Mouse (Mus musculus) kidney, postnatal 10 days (tissue): ENCODE results near the gene Actrt3.

ENCODE experiments used
- DNase-seq: peaks from one replicate; pipeline ENCODE4 v3.0.0; 2021; ENCODE audit warnings: mixed read lengths

The Actrt3 gene

DNA sequence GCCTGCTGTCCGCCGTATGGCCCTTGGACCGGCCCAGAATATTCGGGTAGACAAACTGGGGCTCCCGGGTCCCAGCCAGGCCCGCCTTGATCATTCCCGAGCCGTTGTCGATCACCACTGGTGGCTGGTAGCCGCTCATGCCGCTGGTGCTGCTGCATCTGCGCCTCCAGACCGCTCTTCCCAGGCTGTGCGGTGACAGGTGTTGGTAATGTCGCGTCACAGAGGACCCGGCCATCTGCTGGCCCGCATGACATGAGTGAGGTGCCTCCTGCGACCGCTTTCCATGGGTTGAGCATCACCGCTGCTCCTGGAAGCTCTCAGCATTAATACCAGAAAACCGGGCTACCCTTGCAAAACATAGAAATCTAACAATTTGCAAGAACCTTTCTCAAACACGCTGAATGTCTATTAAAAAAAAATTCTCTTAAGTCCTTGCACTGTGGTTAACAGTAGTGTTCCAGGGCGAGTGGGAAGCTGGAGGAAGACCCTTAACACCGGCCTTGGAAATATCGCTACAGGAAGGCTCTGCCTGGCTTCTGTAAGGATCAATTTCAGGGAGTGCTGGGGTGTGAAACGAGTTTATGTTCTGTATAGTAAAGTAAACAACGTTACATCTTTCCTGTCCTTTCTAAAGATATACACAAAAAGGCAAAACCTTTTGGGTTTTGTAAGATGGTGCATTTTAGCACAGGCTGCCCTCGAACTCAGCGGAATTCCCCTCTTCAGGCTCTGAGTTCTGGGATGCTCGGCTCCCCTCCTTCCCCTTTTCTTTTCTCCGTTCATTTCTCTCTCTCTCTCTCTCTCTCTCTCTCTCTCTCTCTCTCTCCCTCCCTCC lies at the start of gene Actrt3:
Gene Actrt3 (minus strand): TSS at position 229 of the 835 bp plus-strand sequence.
- DNase-seq = peak; percentile 45

DNA sequence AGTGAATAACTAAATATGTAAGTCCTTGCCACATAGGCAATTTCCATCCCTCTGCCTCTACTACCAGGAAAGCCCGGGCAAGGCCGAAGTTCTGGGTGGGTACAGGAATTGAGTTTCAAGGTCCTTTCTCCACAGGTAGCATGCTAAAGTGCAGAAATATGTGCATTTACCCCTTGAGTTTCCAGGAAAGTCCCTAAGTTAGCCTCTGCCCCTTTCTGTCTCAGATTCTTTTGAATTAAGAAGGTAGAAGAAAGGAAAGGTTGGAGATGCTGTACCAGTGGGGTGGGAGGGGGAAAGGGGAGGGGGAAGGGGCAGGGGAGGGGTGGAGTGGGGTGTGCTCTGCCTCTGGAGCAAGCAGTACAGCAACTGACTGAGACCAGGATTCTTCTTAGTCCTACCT lies 48.7 kb upstream of the Actrt3 start:
- no peak for DNase-seq

DNA sequence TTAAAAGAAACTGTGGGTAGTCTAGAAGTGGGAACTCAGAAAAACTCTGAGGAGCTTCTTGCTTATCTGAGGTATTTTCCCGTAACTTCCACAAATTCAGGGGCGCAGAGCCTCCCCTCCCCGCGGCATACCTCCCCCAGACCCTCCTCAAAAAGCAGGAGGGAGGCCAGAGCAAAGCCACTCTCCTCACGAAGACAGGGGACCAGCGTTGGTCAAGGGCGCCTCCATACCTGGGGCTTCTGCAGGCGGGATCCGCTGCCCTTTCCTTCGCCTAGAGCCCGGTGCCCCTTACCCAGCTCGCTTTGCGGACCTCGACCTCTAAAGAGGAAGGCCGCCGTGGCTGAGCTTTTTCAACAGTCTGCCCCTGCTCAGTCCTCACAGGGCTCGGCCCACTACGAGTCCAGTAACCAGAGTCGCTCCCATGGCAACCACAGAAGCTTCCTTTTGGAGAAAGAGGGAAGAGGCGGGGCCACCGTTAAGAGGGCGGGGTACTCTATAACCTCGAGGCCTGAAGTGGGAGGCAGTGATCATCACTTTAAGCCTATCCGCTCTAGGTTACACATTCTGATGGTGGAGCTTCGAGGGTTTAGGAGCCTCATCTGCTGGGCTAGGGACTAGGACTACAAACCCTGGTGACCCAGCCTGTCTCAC lies 47.8 kb upstream of the Actrt3 start, which contains the start of gene Lrrc34:
Gene Lrrc34 (minus strand): TSS at position 430 of the 651 bp plus-strand sequence.
- DNase-seq = peak; percentile 81

DNA sequence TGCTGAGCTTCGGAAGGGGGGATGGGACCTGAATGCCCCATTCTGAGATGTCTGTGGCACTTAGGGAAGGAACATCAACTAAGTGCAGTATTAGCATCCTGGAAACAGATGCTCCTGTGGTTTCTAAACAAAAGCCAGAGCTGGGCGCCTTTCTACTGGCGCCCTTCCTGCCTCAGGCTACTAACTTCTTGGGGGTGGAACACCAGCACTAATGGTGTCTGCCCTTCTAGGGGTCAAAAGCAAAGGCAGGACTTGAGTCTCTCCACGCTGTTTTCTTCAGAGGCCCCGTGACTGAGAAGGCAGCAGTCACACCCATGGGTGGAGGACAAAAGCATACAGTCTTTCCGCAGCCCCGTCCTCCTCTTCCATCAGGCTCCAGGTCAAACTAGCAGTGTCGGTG lies 47.0 kb upstream of the Actrt3 start:
- DNase-seq = no peak

DNA sequence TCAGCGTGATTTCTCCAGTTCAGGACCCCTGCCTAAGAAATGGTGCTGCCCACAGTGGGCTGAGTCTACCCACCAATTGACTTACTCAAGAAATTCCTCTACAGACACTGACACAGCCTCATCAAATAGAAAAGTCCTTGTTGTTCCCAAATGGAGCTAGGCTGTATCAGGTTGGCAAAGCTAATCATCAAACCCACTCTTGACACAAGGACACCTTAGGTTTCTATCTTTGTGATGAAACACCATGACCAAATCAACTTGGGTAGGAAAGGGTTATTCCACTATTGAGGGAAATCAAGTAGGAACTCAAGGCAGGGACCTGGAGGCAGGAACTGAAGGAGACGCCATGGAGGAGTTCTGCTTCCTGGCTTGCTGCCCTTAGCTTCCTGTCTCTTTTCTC lies 44.5 kb upstream of the Actrt3 start, which contains the start of gene Lrriq4:
Gene Lrriq4 (plus strand): TSS at position 301 of the 400 bp plus-strand sequence.
- no peak for DNase-seq

DNA sequence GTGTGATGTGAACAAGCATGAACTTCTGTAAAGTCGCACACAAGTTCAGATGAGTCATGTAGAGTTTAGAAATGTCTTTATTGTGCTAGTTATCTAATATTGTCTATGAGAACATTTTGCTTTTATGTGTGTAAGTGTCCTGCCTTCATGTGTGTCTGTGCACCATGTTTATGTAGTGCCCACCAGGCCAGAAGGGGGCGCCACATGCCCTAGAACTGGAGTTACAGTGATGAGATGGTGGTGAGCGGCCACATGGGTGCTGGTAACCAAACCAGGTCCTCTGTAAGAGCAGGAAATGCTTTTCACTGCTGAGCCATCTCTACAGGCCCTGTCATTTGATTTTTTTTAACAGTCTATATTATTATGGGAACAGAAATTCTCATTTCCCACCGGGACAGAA lies 35.9 kb upstream of the Actrt3 start:
- no peak for DNase-seq

DNA sequence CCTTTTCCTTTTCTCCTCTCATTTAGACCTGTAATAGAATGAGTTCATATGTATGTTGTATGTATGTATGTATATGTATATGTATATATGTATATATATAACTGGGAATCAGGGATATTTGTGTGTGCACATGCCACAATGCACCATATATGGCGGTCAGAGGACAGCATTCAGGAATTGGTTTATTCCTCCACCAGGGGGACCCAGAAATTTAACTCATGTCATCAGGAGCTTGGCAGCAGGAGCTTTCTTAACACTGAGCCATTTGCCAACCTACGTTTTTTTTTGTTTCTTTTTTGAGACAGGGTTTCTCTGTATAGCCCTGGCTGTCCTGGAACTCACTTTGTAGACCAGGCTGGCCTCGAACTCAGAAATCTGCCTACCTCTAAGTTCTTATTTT lies 33.9 kb upstream of the Actrt3 start:
- DNase-seq = no peak

DNA sequence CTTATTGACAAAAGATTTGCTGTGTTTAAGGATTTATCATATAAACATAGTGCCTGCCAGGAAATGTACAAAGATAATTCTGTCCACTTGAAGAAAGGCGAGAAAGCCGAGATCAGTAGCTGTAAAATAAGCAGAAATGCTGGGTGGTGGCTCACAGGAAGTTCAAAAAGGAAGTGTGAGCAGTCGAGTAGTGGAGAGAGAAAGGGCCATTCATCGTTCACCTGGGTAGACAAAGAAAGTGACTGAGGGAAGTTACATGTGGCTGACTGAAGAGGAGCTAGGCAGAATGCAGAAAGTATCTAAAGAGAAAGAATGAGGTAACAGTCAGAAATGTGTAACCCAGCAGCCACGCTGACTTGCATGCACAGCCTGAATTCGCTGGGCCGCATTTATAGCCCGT lies 20.4 kb upstream of the Actrt3 start:
- no peak for DNase-seq

DNA sequence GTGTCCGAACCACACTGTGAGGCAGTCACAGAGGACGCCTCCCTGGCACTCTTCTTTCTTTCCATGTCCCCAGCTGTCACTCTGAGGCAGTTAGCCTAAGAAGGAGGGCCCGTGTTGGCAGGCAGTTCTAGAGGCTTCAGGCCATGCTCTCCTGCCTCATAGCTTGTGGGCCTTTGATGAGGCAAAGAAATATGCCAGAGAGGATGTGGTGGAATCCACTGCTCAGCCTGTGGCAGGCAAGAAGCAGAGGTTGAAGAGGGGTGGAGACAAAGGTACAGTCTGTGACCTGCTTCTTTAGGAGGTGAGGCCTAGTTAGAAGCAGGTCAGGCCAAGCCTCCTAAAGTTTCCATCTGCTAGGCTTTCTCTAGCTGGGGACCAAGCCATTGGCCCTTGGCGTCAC lies 11.2 kb upstream of the Actrt3 start:
- no peak for DNase-seq

DNA sequence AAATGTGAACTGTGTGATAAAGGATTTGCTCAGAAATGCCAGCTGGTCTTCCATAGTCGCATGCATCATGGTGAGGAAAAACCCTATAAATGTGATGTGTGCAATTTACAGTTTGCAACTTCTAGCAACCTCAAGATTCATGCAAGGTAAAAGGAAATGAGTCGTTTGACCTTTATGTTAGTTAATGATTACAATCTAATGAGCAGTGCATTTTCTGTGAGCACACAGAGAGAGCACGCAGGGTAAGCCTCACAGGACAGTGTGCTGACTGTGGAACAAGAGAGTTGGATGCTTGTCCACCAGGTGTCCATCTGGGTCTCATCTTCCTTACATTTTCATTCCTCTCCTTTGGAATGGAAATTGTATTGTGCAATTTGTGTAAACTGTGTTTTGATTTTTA lies 9.3 kb upstream of the Actrt3 start:
- DNase-seq = no peak

DNA sequence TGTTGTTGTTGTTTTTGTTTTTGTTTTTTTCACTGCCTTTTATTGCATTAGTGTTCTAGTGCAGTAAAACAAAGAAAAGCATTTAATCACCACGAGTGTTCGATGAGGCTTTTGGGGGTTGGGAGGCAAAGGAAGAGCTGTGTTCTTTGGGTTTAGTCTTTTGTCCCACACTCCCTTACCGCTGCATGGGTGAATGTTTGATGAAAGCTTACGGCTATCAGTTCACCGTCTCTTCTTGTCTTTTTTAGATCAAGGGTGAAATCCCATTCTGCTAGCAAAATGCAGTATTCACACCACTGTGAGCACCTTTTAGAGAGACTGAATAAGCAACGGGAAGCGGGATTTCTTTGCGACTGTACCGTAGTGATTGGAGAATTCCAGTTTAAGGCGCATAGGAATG lies 3.5 kb upstream of the Actrt3 start:
- no peak for DNase-seq

DNA sequence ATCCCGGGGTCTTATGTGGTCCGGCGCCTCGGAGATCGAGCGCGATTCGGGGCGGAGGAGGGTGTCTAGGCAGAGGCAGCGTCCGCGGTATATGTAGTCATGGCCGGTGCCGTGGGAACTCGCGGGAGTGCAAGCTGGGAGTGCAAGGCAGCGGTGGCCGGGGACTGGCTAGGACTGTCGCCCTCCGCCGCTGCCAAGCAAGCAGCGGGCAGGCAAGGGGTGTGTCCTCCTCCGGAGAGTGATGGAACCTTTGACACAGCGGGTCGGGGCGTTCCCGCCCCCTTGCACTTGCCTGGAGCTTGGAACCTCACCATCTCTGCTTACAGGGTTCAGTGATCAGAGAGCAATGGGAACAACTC lies 3.0 kb upstream of the Actrt3 start:
- peak; percentile 81 for DNase-seq

DNA sequence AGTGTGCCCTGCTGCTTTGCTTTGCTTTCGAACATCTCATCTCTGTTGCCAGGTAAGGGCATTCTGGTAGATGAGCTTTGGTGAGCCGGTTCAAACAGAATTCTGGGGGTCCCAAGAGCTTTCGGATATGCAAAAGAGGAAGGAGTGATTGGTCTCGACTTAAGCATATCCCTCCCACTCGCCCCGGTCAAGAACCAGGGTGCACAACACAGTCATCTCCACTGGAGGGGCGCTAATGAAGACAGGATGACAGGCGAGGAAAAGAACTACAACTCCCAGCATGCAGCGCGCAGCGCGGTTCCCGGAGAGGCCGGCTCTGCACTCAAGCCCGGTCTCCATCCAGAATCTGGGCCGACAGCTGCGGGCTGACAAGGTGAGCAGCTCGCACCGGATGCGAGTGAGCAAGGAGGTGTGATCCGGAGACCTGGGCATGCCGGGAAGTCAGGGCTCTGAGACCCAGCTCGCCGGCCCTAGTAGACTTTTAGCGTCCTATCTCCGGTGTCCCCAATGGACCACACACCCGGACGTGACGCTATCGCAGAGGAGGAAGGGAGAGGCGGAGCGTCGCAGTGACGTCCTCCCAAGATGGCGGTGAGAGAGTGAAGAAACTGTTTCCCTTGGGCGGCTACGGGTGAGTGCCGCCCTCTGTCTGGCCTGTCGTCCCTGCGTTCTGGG lies 2.5 kb upstream of the Actrt3 start, which contains the start of gene Mynn:
Gene Mynn (plus strand): TSS at position 1 of the 675 bp plus-strand sequence.
- peak; percentile 98 for DNase-seq

DNA sequence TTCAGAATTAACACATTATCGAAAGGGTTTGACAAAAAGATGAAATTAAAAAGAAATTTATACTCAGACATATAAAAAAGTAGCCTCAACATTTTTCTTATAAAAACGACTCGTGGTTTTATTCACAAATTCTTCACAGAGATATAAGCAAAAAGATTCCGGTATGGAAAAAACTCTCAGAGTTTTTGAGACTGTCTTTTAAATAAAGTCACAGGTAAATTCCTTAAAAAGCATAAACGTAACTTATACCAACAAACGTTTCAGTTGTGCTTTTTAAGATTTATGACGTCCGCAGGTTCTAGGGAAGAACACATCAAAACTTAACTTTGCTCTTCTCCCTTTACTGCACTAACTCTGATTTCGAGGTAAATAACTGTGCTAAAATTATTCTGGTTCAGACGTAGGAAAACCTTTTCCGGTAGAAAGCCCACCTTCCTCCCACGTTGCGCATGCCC lies 1.9 kb upstream of the Actrt3 start:
- no peak for DNase-seq

DNA sequence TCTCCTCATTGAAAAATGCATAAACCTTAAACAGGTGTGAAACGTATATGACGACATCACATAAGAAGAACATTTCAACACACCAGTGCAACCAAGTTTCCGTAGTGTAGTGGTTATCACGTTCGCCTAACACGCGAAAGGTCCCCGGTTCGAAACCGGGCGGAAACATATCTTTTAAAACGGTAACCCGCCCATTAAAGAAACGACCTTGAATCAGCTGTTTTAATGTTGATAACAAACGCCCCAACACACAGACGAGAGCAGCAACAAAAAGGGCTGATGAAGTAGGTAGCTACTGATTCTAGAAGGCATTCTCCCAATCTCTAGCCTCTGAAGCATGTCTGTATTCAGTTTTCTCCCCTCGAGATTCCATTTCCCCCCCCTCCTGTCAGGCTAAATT lies 1.4 kb upstream of the Actrt3 start:
- DNase-seq = peak; percentile 92

DNA sequence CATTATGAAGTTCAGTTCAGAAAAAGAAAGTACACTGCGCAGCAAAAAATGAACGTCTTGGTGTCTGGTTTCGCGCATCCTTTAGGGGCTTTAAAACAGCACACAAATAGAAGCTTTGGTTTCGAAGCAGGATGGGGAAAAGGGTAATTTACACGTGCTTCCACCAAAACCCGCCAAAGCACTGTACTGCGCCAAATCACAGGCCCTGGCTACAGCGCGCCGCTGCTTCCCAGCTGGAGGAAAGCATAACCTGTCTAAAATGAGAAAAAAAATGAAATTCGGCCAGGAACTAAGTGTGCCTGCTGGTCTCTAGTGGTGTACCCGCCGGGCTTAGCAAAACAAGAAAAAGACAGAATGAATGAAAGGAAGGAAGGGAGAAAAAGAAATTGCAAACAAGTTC lies 978 bp upstream of the Actrt3 start:
- DNase-seq = peak; percentile 43

DNA sequence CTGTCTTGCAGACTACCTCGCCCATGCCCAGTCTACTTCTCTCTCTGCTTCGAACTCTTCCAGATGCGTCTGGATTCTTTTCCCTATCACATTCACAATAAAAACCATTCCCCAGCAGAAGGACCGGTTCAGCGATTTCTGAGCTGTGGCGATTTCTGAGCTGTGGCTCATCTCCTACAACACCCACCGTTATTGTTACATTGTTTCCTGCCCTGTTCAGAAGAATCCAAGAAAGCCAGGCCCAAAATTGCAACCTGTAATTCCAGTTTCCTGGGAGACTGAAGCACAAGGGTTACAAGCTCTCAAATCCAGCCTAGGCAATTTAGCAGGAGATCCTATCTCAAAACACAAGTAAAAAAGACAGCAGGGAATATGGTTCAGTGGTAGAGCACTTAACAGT lies 2.5 kb downstream of the Actrt3 start:
- no peak for DNase-seq

DNA sequence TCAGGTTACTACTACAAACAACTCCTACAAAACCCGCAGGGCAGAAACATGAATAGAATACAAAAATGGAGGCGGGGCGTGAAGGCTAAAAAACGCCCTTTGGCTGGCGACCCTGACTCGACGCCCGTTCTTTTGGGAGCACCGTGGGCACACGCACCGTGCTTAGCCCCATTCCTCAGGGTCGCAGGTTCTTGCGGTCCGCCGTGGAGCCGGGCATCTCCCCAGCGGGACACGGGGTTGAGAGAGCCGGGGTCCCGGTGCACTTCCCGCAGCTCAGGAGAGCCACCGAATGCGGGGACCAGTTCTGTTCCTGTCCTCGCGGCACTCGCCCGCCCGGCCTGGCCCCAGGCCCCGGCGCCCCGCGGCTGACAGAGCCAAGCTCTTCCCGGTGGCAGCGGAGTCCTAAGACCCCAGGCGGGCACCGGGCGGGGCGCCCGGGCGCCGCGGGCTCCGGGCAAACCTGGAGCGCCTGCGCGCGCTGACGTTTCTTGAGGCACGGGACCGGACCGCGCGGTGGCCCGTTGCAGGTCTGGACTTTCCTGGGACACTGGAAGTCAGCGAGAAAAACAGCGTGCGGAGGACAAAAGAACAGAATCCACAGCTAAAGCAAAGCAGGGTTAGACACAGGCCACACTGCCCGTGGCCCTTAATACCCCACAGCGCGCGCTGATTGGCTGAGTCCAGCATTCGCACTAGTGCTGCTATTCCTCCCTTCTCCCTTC lies 4.5 kb downstream of the Actrt3 start:
- DNase-seq = peak; percentile 67

DNA sequence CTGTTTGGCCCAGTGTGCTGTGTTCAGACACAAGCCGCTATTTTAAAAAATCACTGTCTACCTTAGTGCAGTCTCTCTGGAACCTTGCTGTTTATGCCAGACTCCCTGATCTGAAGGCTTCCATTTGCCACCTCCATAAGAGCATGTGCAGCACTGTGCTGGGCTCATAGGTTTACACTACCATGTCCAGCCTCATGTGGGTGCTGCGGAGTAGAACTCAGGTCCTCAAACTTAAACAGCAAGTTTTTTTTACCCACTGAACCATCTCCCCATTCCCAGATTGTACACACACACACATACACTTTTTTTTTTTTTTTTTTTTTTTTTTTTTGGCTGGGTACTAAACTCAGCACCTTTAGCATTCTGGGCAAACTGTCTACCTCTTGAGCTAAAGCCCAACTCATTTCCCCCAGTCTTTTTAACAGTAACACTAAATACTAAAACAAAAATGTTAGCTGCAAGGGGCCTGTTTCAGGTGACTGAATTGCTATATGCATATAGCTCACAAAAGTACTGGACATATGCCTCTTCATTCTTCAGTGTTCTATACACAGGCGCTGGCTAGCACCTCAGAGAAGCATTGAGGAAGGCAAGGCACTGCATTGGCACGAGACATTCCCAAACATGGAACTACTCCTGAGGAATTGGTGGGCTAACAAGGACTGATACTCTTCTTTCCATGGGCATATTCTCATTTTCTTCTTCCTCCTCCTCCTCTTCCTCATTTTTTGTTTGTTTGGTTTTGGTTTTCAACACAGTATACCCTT lies 5.8 kb downstream of the Actrt3 start:
- peak; percentile 24 for DNase-seq

DNA sequence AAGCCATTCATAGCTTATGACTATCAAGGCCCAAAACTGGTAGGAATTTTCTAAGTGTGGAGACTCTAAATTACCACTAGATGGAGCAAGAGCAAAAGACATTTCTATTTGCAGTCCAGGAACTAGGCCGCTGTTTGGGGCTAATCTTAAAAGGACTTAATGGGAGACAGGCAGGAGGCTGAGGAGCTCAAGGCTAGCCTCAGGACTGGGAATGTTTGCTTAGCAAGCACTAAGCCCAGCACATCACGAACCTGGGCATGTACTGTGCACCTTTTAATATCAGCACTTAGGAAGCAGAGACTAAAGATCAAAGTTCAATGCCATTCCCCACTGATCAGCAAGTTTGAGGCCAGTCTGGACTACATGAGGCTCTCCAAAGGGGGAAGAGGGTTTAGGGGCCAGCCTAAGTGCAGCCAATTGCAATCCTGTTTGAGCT lies 7.3 kb downstream of the Actrt3 start:
- peak; percentile 44 for DNase-seq

DNA sequence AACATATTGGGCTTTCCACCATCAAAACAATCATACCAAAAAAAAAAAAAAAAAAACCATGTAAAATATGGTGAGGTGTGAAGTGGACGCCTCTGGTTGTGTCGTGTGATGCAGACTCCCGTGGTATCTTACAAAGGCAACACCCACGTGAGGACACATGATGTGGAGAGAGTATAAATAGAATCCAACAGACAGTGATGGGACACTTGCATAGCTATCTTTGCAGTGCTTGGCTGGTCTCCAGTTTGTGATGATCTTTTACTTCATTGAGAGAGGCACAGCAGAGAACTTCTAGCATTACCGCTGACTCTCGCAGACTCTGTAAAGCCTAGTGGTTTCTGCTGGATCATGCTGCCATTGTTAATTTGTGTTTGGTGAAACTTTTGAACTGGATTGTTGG lies 10.9 kb downstream of the Actrt3 start:
- DNase-seq = no peak

DNA sequence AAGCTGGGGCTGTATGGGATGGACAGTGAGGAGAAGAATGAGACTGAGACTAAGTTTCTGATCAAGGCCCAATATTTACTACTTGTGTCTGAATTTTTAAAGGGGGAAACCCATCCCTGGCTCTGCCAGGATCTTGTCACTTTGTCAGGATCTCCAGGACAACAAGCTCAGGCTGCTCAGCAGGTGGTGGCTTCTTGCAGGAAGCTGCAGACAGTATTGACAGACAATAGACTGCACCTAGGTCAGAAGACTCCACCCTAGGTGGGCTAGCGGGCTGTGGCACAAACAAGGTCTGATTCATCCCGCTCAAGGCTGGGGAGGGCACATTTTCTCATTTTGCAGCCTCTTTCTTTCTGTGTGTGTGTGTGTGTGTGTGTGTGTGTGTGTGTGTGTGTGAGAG lies 26.2 kb downstream of the Actrt3 start:
- DNase-seq = no peak
